Mouse (Mus musculus): ENCODE results near the gene Bco2. TPM values are rescaled to one million over a fixed set of nuclear protein-coding genes. Genes with fewer than 3 reads are reported as not detected.

Gene Bco2
- 0.52 TPM for polyA plus RNA-seq (2014; fragmentation: Illumina TruSeq; extraction: RNeasy Lipid Tissue Mini Kit (QIAGEN cat#74804); ENCODE audit: low read depth, low replicate concordance)

DNA sequence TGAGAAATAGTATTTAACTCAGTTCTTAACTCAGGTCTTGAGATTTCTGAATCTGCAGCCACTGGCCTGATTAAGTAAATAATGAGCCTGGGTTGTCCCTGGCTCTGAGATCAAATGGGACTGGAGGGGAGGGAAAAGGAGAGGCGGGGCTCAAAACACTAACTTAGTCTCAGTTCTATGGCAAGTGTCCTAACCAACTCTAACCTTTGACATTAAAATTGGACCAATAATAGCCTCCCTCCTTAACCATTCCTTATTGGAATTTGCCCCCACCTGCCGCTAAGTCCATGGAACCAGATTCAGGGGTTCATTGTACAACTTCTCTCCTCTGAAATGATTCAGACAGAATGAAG lies at the start of gene Bco2:
Gene Bco2 (minus strand): TSS at position 88 of the 353 bp plus-strand sequence.

DNA sequence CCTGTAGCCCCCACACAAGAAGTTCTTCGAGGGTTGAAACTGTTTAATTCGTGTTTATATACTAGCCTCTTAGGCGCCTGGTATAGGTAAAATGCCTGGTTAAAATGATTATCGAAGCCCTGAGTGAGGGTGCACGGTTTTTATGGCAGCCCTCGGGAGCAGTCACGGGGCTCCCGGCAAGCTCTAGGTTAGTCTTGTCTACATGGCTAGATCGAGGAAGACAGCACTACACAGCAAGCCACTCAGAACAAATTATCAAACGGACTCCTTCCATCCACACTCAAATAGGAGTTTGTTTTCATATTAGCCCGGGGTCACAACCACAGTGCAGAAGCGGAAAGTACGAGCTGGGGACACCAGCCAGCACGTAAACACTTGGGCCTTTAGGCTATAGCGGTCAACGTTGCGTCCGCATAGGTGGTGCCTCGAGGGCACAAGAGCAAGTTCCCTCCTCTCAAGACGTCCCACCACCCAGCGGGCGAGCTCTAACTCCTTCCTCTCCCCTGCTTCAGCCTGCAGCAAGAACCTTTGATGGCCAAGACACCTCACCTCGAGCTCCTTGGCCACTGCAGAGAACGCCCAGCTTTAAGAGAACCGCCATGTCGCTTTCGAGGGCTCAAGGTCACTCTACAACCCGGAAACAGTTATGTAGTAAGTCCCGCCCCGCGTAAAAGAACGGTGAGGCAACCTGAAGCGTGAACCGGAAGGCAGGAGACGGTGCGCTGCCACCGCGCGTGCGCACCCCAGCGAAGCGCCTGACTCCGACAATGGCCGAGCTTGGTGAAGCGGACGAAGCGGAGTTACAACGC lies 48.4 kb upstream of the Bco2 start, which contains the start of the genes Sdhd and Timm8b:
Gene Sdhd (minus strand): TSS at position 624 of the 809 bp plus-strand sequence.
Gene Timm8b (plus strand): TSS at position 722 of the 809 bp plus-strand sequence.

DNA sequence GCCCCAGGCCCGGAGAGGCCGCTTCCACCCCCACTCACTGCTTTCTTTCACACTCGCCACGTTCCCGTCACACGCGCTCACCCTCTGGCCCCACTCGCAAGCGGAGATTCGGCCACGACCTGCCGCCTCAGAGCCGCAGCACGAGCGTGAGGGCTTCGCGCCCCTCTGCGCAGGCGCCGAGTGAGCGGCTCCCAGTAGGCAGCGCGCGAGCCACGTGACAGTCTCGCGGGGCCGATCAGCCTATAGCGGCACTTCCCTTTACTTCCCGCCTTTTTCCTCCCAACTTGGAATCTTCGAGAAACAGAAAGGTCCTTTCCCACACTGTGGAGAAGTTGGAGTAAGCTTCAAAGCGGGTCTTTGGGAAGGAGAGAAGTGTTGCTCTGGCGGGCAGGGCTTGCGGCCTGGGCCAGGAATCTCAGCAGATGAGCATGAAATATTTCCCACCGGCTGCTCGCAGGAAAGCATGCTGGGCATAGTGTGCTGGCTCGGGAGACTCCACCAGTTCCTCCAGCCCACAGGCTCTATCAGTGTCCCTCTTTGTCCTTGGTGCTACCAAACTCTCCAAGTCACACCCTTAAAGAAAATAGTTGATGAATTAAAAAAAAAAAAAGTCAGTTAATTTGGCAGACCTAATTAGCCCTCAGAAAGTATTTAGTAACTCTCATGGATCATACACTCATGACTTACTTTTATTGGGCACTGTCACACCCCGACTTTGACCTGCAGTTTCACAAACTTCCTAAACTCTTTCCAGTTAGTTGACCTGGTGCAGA lies 6.3 kb upstream of the Bco2 start, which contains the start of gene Tex12:
Gene Tex12 (minus strand): TSS at position 181 of the 773 bp plus-strand sequence.

DNA sequence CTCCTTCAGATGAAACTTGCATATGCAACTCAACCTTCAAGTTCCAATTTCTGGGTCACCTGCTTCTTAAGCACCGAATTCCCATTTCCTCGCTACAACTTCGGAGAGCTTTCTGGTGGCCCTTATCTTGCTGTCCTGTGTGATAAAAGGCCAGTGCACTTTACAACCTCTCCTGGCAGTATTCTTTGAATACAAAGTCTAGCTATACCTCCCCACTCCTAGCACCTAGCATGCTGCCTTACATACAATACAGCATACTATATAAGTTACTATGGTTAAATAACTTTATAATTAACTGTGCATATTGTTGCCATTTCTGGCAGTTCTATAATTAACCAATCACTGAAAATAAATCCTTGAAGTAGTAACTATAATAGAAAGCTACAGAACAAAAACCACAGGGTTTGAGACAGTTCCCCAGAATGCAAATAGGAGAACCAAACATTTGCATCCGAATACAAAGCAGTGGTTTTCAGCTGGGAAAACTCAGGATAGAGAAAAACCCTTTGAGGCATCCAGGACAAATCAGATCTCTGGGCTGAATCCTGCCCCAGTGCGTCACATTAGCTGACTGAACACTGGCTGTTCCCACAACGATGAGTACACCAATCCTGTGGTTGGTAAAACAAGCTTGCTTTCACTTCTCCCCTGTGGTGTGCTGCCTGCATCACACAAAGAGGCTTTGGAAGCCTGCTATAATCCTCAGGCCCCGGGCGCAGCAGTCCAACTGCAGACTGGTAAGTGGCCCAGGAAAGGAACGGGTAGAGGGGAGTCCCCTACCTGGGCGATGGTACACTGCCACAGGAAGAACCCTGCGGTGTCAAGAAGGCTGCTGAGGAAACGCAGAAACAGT lies 514 bp downstream of the Bco2 start, which contains the start of gene Il18:
Gene Il18 (plus strand): TSS at position 587 of the 853 bp plus-strand sequence.

DNA sequence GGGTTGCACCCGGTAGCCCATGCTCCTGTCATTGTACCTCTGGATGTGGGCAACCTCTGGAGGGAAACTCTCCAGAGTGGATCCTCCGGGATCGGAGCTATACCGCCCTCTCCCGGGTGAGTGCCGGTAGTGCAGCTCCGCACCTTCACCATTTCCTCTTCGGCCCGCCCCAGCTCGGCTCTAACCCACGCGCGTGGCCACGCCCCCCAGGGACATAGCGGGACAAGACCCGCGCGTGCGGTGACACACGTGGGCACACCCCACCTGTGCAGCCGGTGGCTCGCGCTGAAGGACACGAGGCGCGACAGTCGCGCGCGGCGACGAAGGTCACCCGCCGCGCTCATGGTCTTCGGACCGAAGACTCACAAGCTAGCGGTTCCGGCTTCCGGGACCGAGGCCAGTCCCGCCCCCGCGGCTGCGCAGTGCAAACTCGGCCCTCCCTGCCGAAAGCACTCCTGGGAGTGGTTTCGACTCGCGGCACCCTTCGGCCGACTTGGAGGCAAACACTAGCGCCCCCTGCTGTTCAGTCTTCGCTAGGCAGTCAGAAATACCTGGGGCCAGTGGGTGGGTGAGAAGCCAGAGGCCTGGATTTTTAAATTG lies 26.6 kb downstream of the Bco2 start, which contains the start of gene Pts:
Gene Pts (minus strand): TSS at position 432 of the 600 bp plus-strand sequence.

DNA sequence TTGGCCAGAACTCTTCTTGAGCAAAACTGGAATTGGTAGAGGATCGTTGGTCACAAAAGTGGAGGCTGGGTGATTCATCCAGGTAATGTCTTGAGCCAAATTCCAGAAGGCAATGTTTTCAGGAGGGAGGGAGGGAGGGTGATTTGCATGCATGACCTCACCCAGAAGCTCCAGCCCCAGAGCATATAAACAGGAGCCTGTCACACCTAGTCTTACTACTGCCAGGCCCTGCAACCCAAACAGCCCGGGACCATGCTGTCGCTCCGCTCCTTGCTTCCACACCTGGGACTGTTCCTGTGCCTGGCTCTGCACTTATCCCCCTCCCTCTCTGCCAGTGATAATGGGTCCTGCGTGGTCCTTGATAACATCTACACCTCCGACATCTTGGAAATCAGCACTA lies 60.7 kb downstream of the Bco2 start, which contains the start of gene Plet1:
Gene Plet1 (plus strand): TSS at position 215 of the 400 bp plus-strand sequence.

Other genes with a start within 250 kb of the Bco2 start
- 135 TPM for gene Rpl10-ps3, start 210.2 kb downstream of the Bco2 start, polyA plus RNA-seq (2014; fragmentation: Illumina TruSeq; extraction: RNeasy Lipid Tissue Mini Kit (QIAGEN cat#74804); ENCODE audit: low read depth, low replicate concordance)
- 0.47 TPM for gene Plet1, start 60.7 kb downstream of the Bco2 start, polyA plus RNA-seq (2014; fragmentation: Illumina TruSeq; extraction: RNeasy Lipid Tissue Mini Kit (QIAGEN cat#74804); ENCODE audit: low read depth, low replicate concordance)
- 169 TPM for gene Pts, start 26.5 kb downstream of the Bco2 start, polyA plus RNA-seq (2014; fragmentation: Illumina TruSeq; extraction: RNeasy Lipid Tissue Mini Kit (QIAGEN cat#74804); ENCODE audit: low read depth, low replicate concordance)
- gene Il18, start 354 bp downstream of the Bco2 start, polyA plus RNA-seq (2014; fragmentation: Illumina TruSeq; extraction: RNeasy Lipid Tissue Mini Kit (QIAGEN cat#74804); ENCODE audit: low read depth, low replicate concordance), result 18.4 TPM
- gene Tex12, start 6.1 kb upstream of the Bco2 start, polyA plus RNA-seq (2014; fragmentation: Illumina TruSeq; extraction: RNeasy Lipid Tissue Mini Kit (QIAGEN cat#74804); ENCODE audit: low read depth, low replicate concordance), result not detected
- gene Sdhd, start 48.6 kb upstream of the Bco2 start, polyA plus RNA-seq (2014; fragmentation: Illumina TruSeq; extraction: RNeasy Lipid Tissue Mini Kit (QIAGEN cat#74804); ENCODE audit: low read depth, low replicate concordance), result 192 TPM
- gene Timm8b, start 48.7 kb upstream of the Bco2 start, polyA plus RNA-seq (2014; fragmentation: Illumina TruSeq; extraction: RNeasy Lipid Tissue Mini Kit (QIAGEN cat#74804); ENCODE audit: low read depth, low replicate concordance), result 132 TPM
- 6.1 TPM for gene Pih1d2, start 62.1 kb upstream of the Bco2 start, polyA plus RNA-seq (2014; fragmentation: Illumina TruSeq; extraction: RNeasy Lipid Tissue Mini Kit (QIAGEN cat#74804); ENCODE audit: low read depth, low replicate concordance)
- gene Nkapd1, start 62.3 kb upstream of the Bco2 start, polyA plus RNA-seq (2014; fragmentation: Illumina TruSeq; extraction: RNeasy Lipid Tissue Mini Kit (QIAGEN cat#74804); ENCODE audit: low read depth, low replicate concordance), result 107 TPM
- 128 TPM for gene Dlat, start 104.6 kb upstream of the Bco2 start, polyA plus RNA-seq (2014; fragmentation: Illumina TruSeq; extraction: RNeasy Lipid Tissue Mini Kit (QIAGEN cat#74804); ENCODE audit: low read depth, low replicate concordance)
- gene Dixdc1, start 184.3 kb upstream of the Bco2 start, polyA plus RNA-seq (2014; fragmentation: Illumina TruSeq; extraction: RNeasy Lipid Tissue Mini Kit (QIAGEN cat#74804); ENCODE audit: low read depth, low replicate concordance), result 10.2 TPM
- gene 2310030G06Rik, start 191.4 kb upstream of the Bco2 start, polyA plus RNA-seq (2014; fragmentation: Illumina TruSeq; extraction: RNeasy Lipid Tissue Mini Kit (QIAGEN cat#74804); ENCODE audit: low read depth, low replicate concordance), result 18.0 TPM
- 7.9 TPM for gene Cryab, start 196.1 kb upstream of the Bco2 start, polyA plus RNA-seq (2014; fragmentation: Illumina TruSeq; extraction: RNeasy Lipid Tissue Mini Kit (QIAGEN cat#74804); ENCODE audit: low read depth, low replicate concordance)
- gene Hspb2, start 197.2 kb upstream of the Bco2 start, polyA plus RNA-seq (2014; fragmentation: Illumina TruSeq; extraction: RNeasy Lipid Tissue Mini Kit (QIAGEN cat#74804); ENCODE audit: low read depth, low replicate concordance), result not detected
- 6.4 TPM for gene Fdxacb1, start 213.1 kb upstream of the Bco2 start, polyA plus RNA-seq (2014; fragmentation: Illumina TruSeq; extraction: RNeasy Lipid Tissue Mini Kit (QIAGEN cat#74804); ENCODE audit: low read depth, low replicate concordance)
- 10.5 TPM for gene Alg9, start 219.8 kb upstream of the Bco2 start, polyA plus RNA-seq (2014; fragmentation: Illumina TruSeq; extraction: RNeasy Lipid Tissue Mini Kit (QIAGEN cat#74804); ENCODE audit: low read depth, low replicate concordance)
- gene 1110032A03Rik, start 220.3 kb upstream of the Bco2 start, polyA plus RNA-seq (2014; fragmentation: Illumina TruSeq; extraction: RNeasy Lipid Tissue Mini Kit (QIAGEN cat#74804); ENCODE audit: low read depth, low replicate concordance), result 140 TPM

Data from adrenal gland, adult 10 weeks (tissue).